Mouse (Mus musculus): ENCODE measurements at regions not wholly inside any gene's neighbourhood (a gene's known extent, or its start where the extent isn't known, plus 50 kb on each side); places are given as distances from the start of the nearest gene placed in this dataset.

GRCm38 (mm10) chr8:10905761-10906160 lies 102.5 kb downstream of the Irs2 start:
- TF ChIP-seq CTCF (IDR thresholded peaks at IDR 0.05; ENCODE audit: low read depth, low read length) (no peak), POLR2A (IDR thresholded peaks at IDR 0.05; ENCODE audit: insufficient read depth, low read length) (no peak), EP300 (IDR thresholded peaks at IDR 0.05; ENCODE audit: insufficient read depth, low read depth, low read length) (no peak)
